Mouse (Mus musculus) gastrocnemius, postnatal 25 days (tissue): ENCODE data around the gene Mroh8. TPM values are rescaled to one million over a fixed set of nuclear protein-coding genes. Genes with fewer than 3 reads are reported as not detected.
"Not testable (repeated sequence)": the region's sequence is repeated elsewhere in the genome, so short reads cannot be mapped to it uniquely, and the experiment has no call there.

Experiments
- DNase-seq: peaks from one replicate; pipeline ENCODE4 v3.0.0; 2022
- total RNA-seq, 2 experiments: library from RNA; stranded (reverse); gene quantifications; 1 replicate in 1 of 2; 2 replicates in 1 of 2; pipeline ENCODE4 v1.2.3; 2021

The Mroh8 gene
- total RNA-seq, 2 experiments from 2014 or later, result 0.48 to 1.2 TPM

DNA sequence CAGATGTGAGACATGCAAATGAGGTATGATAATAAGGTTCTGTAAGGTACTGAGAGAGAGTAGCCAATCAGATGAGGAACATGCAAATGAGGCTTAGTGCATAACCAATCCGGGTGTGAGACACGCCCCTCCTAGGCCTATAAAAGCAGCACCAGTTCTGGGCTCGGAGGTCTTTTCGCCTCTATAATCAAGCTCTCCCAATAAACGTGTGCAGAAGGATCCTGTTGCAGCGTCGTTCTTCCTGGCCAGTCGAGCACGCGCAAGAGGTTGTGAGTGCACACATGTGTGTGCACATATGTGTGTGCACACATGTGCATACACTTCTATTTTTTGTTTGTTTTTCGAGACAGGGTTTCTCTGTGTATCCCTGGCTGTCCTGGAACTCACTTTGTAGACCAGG lies 80.9 kb downstream of the Mroh8 start:
- DNase-seq, result not testable (repeated sequence)

GRCm38 (mm10) chr2:157190651-157191050 lies 88.7 kb downstream of the Mroh8 start:
- DNase-seq, result no peak

DNA sequence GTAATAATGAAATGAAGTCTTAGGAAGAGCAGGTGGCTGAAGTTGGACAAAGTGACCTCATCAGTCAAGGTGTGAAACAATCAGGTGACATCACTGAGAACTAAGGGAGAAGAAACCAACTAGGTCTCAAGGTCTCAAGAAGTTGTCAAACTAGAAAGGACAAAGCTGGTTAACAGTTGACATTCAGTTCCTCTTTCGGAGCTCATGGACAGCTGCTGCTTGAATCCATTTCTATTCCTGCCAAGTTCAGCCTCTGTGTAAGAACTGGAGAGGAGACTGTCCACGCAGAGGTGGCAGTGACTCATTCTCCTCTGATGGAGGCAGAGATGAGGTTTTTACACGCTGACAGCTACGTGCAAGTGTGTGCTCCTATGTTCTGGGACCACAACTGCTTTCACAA lies 92.1 kb downstream of the Mroh8 start:
- DNase-seq, result no peak

DNA sequence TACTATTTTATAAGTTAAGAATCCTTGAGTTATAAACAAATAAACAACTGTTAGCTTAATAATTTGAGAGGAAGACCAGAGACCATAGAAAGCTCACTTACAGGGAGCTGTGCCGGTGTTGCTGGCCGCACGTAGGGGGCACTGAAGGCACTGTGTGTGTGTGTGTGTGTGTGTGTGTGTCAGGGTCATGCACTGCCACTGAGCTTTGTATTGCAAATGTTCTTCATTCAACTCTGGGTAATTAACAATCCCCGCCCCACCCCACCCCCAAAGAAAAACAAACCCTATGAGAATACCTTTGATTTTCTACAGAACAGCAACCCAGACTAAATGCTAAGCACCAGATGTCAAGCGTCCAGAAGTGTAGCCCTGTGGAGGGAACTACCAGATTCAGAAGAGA lies 92.8 kb downstream of the Mroh8 start:
- DNase-seq, result no peak

DNA sequence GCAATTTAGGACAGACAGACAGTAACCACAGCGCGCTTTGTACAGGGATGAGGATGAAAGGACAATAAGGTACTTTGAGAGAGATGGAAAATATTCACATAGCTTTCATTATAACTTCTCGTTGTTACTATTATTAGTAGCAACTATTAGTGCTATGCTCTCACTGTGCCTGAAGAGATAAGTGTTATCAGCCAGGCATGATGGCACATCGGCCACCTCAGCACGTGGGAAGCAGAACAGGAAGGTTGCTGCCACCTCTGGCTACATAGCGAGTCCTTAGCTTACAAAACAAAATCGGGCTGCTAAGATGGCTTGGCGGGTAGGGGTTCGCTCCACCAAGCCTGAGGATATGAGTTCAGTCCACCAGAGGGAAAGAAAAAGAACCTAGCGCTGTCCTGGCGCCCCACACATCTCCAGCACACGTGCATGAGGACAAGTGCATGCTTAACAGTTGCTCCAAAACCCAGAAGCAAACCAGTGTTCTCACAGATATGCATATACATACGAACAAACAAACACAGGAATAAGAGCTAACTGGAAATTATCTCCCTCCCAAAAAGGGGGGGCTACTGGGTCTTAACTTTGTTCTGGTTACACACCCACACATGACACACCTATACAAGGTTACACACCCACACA lies 94.2 kb downstream of the Mroh8 start:
- no peak for DNase-seq

- DNase-seq, result no peak
Measured at GRCm38 (mm10) chr2:157178167-157178566, 101.2 kb downstream of the Mroh8 start.

GRCm38 (mm10) chr2:157176248-157176647 lies 103.1 kb downstream of the Mroh8 start:
- DNase-seq, result no peak

- DNase-seq, result no peak
Measured at GRCm38 (mm10) chr2:157174416-157174815, 104.9 kb downstream of the Mroh8 start.

- no peak for DNase-seq
Measured at GRCm38 (mm10) chr2:157173555-157173954, 105.8 kb downstream of the Mroh8 start.

GRCm38 (mm10) chr2:157172984-157173383 lies 106.4 kb downstream of the Mroh8 start:
- no peak for DNase-seq

GRCm38 (mm10) chr2:157170626-157171025 lies 108.7 kb downstream of the Mroh8 start:
- no peak for DNase-seq

DNA sequence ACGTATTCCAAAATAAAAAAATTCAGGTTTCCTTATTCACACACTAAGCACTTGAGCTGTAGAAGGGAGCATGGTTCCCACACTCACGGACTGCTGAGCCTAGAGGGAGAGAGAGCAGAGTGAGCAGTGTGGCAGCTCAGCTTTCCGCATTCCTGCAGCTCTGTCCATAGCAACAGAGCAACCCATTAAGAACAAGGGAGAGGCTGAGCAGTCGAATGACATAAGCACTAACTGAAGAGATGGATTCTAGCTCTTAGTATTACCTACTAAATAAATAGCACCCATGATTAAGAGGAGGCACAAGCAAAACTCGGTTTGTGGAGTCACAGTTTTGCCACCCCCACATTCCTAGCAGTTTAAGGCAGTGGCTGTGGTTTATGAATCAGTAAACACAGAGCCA lies 109.2 kb downstream of the Mroh8 start:
- no peak for DNase-seq

GRCm38 (mm10) chr2:157166371-157167080 lies 112.8 kb downstream of the Mroh8 start:
- DNase-seq, result no peak

GRCm38 (mm10) chr2:157165312-157166224 lies 113.8 kb downstream of the Mroh8 start:
- DNase-seq, result not testable (repeated sequence)

DNA sequence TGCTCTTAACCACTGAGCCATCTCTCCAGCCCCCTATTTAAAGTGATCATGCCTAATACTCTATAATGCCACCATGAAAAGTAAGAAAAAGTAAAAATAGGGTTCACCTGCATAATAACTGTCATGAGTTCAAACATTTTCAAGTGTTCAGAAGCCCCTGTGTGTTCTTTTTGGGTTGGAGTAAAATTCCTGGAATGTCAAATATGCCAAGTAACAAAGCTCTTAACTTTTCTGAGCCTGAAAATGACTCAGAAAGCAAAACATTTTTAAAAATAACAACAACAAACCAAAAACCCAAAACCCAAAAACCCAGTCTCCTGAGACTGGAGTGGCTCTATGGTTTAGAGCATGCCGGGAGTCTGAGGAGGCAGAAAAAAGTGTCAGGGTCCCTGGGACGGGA lies 115.2 kb downstream of the Mroh8 start:
- DNase-seq, result no peak

Other genes with a start within 250 kb of the Mroh8 start
- gene Soga1, start 200.3 kb downstream of the Mroh8 start, total RNA-seq, result 1 to 10 TPM; 4.5 to 5.0 TPM
- not detected for gene Tldc2, start 192.5 kb downstream of the Mroh8 start, total RNA-seq
- gene Samhd1, start 144.3 kb downstream of the Mroh8 start, total RNA-seq, result 10 to 100 TPM; 12.0 to 14.5 TPM
- 1 to 10 TPM; 1.4 to 2.3 TPM for gene Rbl1, start 75.0 kb downstream of the Mroh8 start, total RNA-seq
- gene Rpn2, start 532 bp downstream of the Mroh8 start, total RNA-seq, result 10 to 100 TPM; 70.0 to 79.6 TPM
- gene Ghrh, start 68.0 kb upstream of the Mroh8 start, total RNA-seq, result not detected
- 10 to 100 TPM; 12.5 to 15.7 TPM for gene Manbal, start 88.0 kb upstream of the Mroh8 start, total RNA-seq
- 1 to 10 TPM; 3.1 to 3.6 TPM for gene Src, start 138.9 kb upstream of the Mroh8 start, total RNA-seq